In genomic region chr5:73486451-73486850, GRCm38 (mm10) we compare ENCODE assay signal across 23 mouse cellular contexts. TPM values are rescaled to one million over a fixed set of nuclear protein-coding genes. Genes with fewer than 3 reads are reported as not detected.
A peak's percentile ranks its signal among the peaks of the same experiment; 100 is the strongest.
DNase-seq lines count a peak whose midpoint lies in the region; ATAC-seq and TF ChIP-seq lines count a peak whose summit lies in the region.
"Had no signal": no experiment of that assay in that cellular context is flagged by ENCODE, and none has a peak within 500 bp of the region (broad histone marks: within the 10 kb centered on the region; RNA-seq: fewer than 3 reads in every experiment).

No protein-coding gene starts in this region.

- H3K36me3 ChIP-seq in hindbrain, embryonic 11.5 days (ENCODE audit: control insufficient read depth, insufficient read depth, low read length) = no peaks in the 10 kb centered on the region
- no peaks in the 10 kb centered on the region for H3K36me3 ChIP-seq in hindbrain, postnatal 0 days (ENCODE audit: insufficient read depth, low read length)
- H3K36me3 ChIP-seq in midbrain, embryonic 14.5 days (ENCODE audit: control insufficient read depth, insufficient read depth, low read length) = no peaks in the 10 kb centered on the region
- no peaks in the 10 kb centered on the region for H3K36me3 ChIP-seq in midbrain, embryonic 15.5 days (replicated peaks)
- no peaks in the 10 kb centered on the region for H3K36me3 ChIP-seq in heart, embryonic 11.5 days (ENCODE audit: control insufficient read depth, insufficient read depth, low read length)
- H3K36me3 ChIP-seq: forebrain, embryonic 10.5 days; forebrain, embryonic 15.5 days; heart, embryonic 10.5 days had no signal

- no peak overlapping the region for H3K27ac ChIP-seq in hindbrain, embryonic 11.5 days (ENCODE audit: low read depth, low read length)
- no peak overlapping the region for H3K27ac ChIP-seq in hindbrain, postnatal 0 days
- H3K27ac ChIP-seq in midbrain, embryonic 14.5 days (replicated peaks; ENCODE audit: low read depth, low read length) = no peak overlapping the region
- H3K27ac ChIP-seq in midbrain, embryonic 15.5 days = no peak overlapping the region
- H3K27ac ChIP-seq in heart, embryonic 11.5 days (ENCODE audit: low read depth, low read length) = no peak overlapping the region
- H3K27ac ChIP-seq: forebrain, embryonic 10.5 days; forebrain, embryonic 15.5 days; heart, adult 2 months; heart, embryonic 10.5 days had no signal

- no peak overlapping the region for H3K4me3 ChIP-seq in hindbrain, embryonic 11.5 days (ENCODE audit: low read depth, low read length)
- no peak overlapping the region for H3K4me3 ChIP-seq in hindbrain, postnatal 0 days (ENCODE audit: low read length)
- no peak overlapping the region for H3K4me3 ChIP-seq in midbrain, embryonic 14.5 days (replicated peaks; ENCODE audit: low read depth, low read length)
- H3K4me3 ChIP-seq in midbrain, embryonic 15.5 days = no peak overlapping the region
- no peak overlapping the region for H3K4me3 ChIP-seq in heart, embryonic 11.5 days (ENCODE audit: low read depth, low read length)
- H3K4me3 ChIP-seq: forebrain, embryonic 10.5 days; forebrain, embryonic 15.5 days; heart, adult 2 months; heart, embryonic 10.5 days had no signal

- H3K4me1 ChIP-seq in hindbrain, embryonic 11.5 days (replicated peaks; ENCODE audit: control insufficient read depth, insufficient read depth, low read length) = no peaks in the 10 kb centered on the region; the same call in 1 of the 2 replicates
- no peaks in the 10 kb centered on the region for H3K4me1 ChIP-seq in hindbrain, postnatal 0 days (ENCODE audit: insufficient read depth, low read length)
- H3K4me1 ChIP-seq in midbrain, embryonic 14.5 days (ENCODE audit: control insufficient read depth, insufficient read depth, low read length) = peaks cover 5% of the 10 kb centered on the region
- H3K4me1 ChIP-seq in midbrain, embryonic 15.5 days = peaks cover 9% of the 10 kb centered on the region
- H3K4me1 ChIP-seq in heart, embryonic 11.5 days (ENCODE audit: control insufficient read depth, insufficient read depth, low read length) = peaks cover 3% of the 10 kb centered on the region; the same call in 1 of the 2 replicates
- H3K4me1 ChIP-seq: heart, embryonic 10.5 days had no signal

- DNase-seq in hindbrain, embryonic 11.5 days (ENCODE audit: low spot score) = peak; percentile 6
- DNase-seq in hindbrain, postnatal 0 days (ENCODE audit: low spot score) = no peak
- DNase-seq in midbrain, embryonic 14.5 days = peak; percentile 39
- DNase-seq in ZHBTc4 (ENCODE audit: low read depth, low spot score) = peak; percentile 56
- DNase-seq in forelimb bud, embryonic 11.5 days (ENCODE audit: low read depth, low spot score) = peak; percentile 5
- no peak for DNase-seq in lung, postnatal 25 days (ENCODE audit: low spot score)
- DNase-seq: adrenal gland, adult 2 months; adrenal gland, postnatal 14 days; cerebellum, adult 11 months; cerebellum, adult 8-10 months; cerebellum, postnatal 10 days; cerebellum, postnatal 36 days; gastrocnemius, postnatal 10 days; gastrocnemius, postnatal 36 days; heart, adult 2 months; kidney, adult 2 months had no signal

- no peak overlapping the region for H3K9ac ChIP-seq in hindbrain, embryonic 11.5 days (ENCODE audit: low read depth, low read length)
- no peak overlapping the region for H3K9ac ChIP-seq in hindbrain, postnatal 0 days (replicated peaks; ENCODE audit: low read length)
- H3K9ac ChIP-seq in midbrain, embryonic 14.5 days (replicated peaks; ENCODE audit: low read length) = no peak overlapping the region
- H3K9ac ChIP-seq in midbrain, embryonic 15.5 days = no peak overlapping the region
- H3K9ac ChIP-seq in heart, embryonic 11.5 days (ENCODE audit: low read depth, low read length) = no peak overlapping the region
- H3K9ac ChIP-seq: forebrain, embryonic 15.5 days had no signal

- ATAC-seq in hindbrain, embryonic 11.5 days (ENCODE audit: low FRiP score) = no peak
- no peak for ATAC-seq in hindbrain, postnatal 0 days
- no peak for ATAC-seq in midbrain, embryonic 14.5 days (ENCODE audit: low FRiP score, low TSS enrichment)
- ATAC-seq in midbrain, embryonic 15.5 days (replicated peaks) = no peak
- ATAC-seq in heart, embryonic 11.5 days (replicated peaks; ENCODE audit: insufficient number of reproducible peaks, low FRiP score, low TSS enrichment) = no peak
- ATAC-seq: CD4-positive, CD25-positive, alpha-beta regulatory T cell, adult 4 months; forebrain, embryonic 15.5 days; intestine, postnatal 0 days had no signal

- no peak overlapping the region for H3K4me2 ChIP-seq in hindbrain, embryonic 11.5 days (replicated peaks; ENCODE audit: low read depth, low read length)
- H3K4me2 ChIP-seq in hindbrain, postnatal 0 days (ENCODE audit: low read depth, low read length) = no peak overlapping the region
- H3K4me2 ChIP-seq in midbrain, embryonic 14.5 days (ENCODE audit: low read length) = no peak overlapping the region
- no peak overlapping the region for H3K4me2 ChIP-seq in midbrain, embryonic 15.5 days
- no peak overlapping the region for H3K4me2 ChIP-seq in heart, embryonic 11.5 days
- H3K4me2 ChIP-seq: forebrain, embryonic 15.5 days had no signal

- no peak for TF ChIP-seq CTCF in hindbrain, postnatal 0 days (IDR thresholded peaks at IDR 0.05; ENCODE audit: low read depth)

- no peaks in the 10 kb centered on the region for H3K9me3 ChIP-seq in hindbrain, embryonic 11.5 days (ENCODE audit: control insufficient read depth, low read length)
- no peaks in the 10 kb centered on the region for H3K9me3 ChIP-seq in hindbrain, postnatal 0 days (ENCODE audit: low read length)
- no peaks in the 10 kb centered on the region for H3K9me3 ChIP-seq in midbrain, embryonic 14.5 days (ENCODE audit: control insufficient read depth, low read length)
- no peaks in the 10 kb centered on the region for H3K9me3 ChIP-seq in midbrain, embryonic 15.5 days
- no peaks in the 10 kb centered on the region for H3K9me3 ChIP-seq in heart, embryonic 11.5 days (replicated peaks; ENCODE audit: control insufficient read depth, low read length)
- H3K9me3 ChIP-seq: forebrain, embryonic 10.5 days; forebrain, embryonic 15.5 days; heart, embryonic 10.5 days had no signal

- H3K27me3 ChIP-seq in hindbrain, embryonic 11.5 days (ENCODE audit: control insufficient read depth, insufficient read depth, low read length) = no peaks in the 10 kb centered on the region
- H3K27me3 ChIP-seq in hindbrain, postnatal 0 days (ENCODE audit: insufficient read depth, low read length) = no peaks in the 10 kb centered on the region
- no peaks in the 10 kb centered on the region for H3K27me3 ChIP-seq in midbrain, embryonic 14.5 days (ENCODE audit: control insufficient read depth, insufficient read depth, low read length)
- H3K27me3 ChIP-seq in midbrain, embryonic 15.5 days (replicated peaks) = no peaks in the 10 kb centered on the region
- no peaks in the 10 kb centered on the region for H3K27me3 ChIP-seq in heart, embryonic 11.5 days (ENCODE audit: control insufficient read depth, insufficient read depth, low read length)
- H3K27me3 ChIP-seq: forebrain, embryonic 15.5 days had no signal

- 65% methylated on average over 4 of the region's 4 CpGs for WGBS in hindbrain, embryonic 11.5 days
- WGBS in hindbrain, postnatal 0 days = 39% methylated on average over 4 of the region's 4 CpGs
- WGBS in midbrain, embryonic 14.5 days = 45% methylated on average over 4 of the region's 4 CpGs
- 45% methylated on average over 4 of the region's 4 CpGs for WGBS in midbrain, embryonic 15.5 days
- WGBS in heart, embryonic 11.5 days (ENCODE audit: insufficient replicate concordance) = 46% methylated on average over 4 of the region's 4 CpGs

RNA-seq across cellular contexts. Expression of gene Dcun1d4, which starts 5.7 kb away (rescaled TPM):
- 73.0 and 80.4 TPM in 2 replicates for polyA plus RNA-seq in hindbrain, embryonic 11.5 days (2014; fragmentation: Nextera tagmentation; extraction: Ambion mirVana)
- 25.1 and 27.2 TPM in 2 replicates for total RNA-seq in hindbrain, postnatal 0 days (2014; rRNA removed)
- polyA plus RNA-seq in hindbrain, postnatal 0 days (2015; fragmentation: Nextera tagmentation; extraction: Ambion mirVana) = 38.5 and 40.8 TPM in 2 replicates
- 41.7 and 62.2 TPM in 2 replicates for polyA plus RNA-seq in midbrain, embryonic 14.5 days (2014; fragmentation: Nextera tagmentation; extraction: Ambion mirVana)
- polyA plus RNA-seq in midbrain, embryonic 15.5 days (2015; fragmentation: Nextera tagmentation; extraction: Ambion mirVana) = 46.7 and 52.2 TPM in 2 replicates
- polyA plus RNA-seq in heart, embryonic 11.5 days (2014; fragmentation: Nextera tagmentation; extraction: Ambion mirVana) = 22.2 and 22.6 TPM in 2 replicates

Comparison
In these comparisons a context has a peak if more than half of its experiments do, and no peak if none do; other contexts are left out.
1. DNase-seq: peak in hindbrain, embryonic 11.5 days (single experiment), midbrain, embryonic 14.5 days (single experiment), ZHBTc4 (single experiment) and forelimb bud, embryonic 11.5 days (single experiment); none in hindbrain, postnatal 0 days (single experiment) and lung, postnatal 25 days (single experiment).